Mouse (Mus musculus): Measurements from ENCODE around the gene Mecom.
A peak's percentile ranks its signal among the peaks of the same experiment; 100 is the strongest.

Mecom gene

DNA sequence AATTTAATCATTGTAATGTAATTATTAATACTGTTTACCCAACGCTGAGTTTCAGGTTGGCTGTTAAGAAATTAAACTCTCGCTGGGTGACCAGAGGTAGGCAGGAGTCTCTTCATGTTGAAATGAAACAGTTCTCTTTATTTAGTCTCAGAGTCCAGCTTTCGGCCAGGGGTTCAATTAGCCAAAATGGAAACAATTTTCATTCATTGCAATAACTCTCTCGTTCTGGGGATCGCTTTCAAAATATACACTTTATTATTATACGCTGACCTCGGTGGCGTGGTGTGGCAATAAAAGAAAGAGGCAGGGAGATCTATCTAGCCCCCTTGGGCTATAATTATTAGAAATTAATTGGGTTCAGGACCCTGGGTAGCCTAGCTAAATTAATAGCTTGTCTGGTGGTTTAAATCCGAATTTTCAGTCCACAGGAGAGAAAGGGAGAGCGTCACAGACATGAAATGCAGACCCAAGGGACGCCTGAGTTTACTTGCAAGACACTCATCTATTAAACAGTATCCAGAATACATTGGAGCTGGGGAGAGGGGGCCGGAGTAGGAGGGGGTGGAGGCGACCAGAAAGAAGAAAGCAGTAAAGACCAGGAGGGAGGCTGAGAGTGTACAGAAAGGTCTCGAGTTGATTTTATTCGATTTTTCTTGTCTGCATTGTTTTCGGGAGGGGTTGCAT, 34.4 kb downstream of the Mecom start:
- no peak for DNase-seq

DNA sequence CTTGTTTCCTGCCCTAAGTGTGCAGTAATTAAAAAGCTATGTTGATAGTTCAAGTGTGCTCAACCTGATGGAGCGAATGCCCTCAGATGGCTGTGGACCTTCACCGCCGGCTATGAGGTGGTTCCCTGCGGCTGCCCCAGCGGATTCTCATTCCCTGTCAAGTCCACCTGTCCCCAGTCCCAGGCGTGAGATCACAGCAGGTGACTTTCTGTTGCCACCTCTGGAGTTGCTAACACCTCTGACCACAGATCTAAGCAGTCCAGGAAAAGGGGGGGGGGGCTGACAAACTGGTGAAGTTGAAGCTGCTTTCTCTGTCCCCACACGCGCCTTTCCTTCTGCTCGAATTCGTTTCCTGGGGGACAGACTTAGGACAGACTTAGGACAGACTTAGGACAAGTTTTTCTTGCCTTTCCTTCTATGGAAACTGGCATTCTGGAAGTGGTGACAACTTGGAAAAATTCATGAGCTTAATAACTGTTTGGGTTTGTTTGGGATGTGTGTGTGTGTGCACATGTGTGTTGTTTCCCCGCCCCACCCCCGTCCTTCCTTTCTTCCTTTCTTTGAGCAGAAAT, 35.3 kb downstream of the Mecom start:
- DNase-seq, result peak; percentile 29 to 44

- DNase-seq, result no peak
These were observed 36.0 kb downstream of the Mecom start for GRCm38 (mm10) chr3:30511796-30512195.

GRCm38 (mm10) chr3:30511062-30511640, 36.7 kb downstream of the Mecom start:
- peak; percentile 25 to 36 for DNase-seq

DNA sequence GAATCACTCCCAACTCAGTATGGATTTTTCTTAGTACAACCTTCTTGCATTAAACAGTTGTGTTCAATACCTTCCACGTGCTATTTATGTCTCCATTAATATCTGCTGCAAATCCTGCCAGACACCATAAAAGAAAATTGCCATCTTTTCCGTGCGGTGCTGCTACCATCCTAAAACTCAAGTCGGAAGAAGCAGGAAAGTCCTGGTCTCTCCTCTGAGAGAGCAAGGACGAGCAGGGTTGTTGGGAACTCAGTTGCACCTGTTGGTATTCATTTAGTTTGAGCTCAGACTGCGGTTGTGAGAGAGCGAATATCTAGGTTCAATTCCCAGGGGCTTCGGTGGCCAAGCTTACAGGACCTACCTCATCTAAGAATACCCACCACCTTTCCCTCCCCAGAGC, 37.2 kb downstream of the Mecom start:
- DNase-seq, result no peak

GRCm38 (mm10) chr3:30510105-30510504, 37.7 kb downstream of the Mecom start:
- DNase-seq, result peak in 1 of 2 experiments; percentile 25

DNA sequence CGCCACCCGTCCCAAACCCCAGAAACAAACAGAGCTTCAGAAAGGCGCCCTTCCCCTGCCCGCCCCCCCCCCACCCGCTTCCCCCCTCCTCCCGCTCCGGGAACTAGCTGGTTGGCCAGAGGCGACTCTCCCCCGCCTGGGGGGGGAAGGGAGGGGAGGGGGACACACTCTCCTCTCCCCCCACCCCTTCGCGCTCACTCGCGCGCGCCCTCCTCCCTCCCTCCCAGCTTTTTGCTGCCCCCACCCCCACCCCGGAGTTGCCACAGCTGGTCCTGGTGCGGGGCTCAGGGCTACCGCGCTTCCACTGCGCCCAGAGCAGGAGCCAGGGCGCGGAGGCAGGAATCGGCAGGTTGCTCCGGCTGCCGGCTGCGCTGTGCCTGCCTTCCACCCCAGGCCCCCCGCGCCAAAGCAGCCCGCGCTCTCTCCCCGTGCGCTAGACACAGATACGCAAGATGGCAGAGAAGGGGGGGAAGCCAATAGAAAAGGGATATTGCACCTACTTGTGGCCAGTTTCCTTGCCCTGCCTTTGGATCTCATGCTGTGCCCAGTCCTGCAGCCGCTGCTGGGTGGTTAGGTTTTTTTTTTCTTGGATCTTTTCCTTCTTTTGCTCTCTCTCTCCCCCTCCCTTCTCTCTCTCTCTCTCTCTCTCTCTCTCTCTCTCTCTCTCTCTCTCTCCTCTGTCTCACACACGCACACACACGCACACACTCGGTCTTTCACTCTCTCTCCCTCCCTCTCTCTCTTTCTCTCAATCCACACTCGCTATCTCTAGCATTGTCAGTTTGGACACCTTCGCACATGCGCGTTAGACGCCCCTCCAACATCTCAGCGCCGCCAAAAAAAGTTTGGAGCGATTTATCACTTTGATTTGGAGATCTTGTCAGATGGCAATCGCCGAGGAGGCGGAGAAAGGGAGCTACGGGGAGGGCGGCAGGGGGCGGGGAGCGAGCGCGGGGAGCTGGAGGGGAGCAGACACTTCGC, 38.6 kb downstream of the Mecom start:
- peak; percentile 62 to 72 for DNase-seq

- peak; percentile 82 to 87 for DNase-seq
These were observed 39.4 kb downstream of the Mecom start for GRCm38 (mm10) chr3:30508296-30508929.

DNA sequence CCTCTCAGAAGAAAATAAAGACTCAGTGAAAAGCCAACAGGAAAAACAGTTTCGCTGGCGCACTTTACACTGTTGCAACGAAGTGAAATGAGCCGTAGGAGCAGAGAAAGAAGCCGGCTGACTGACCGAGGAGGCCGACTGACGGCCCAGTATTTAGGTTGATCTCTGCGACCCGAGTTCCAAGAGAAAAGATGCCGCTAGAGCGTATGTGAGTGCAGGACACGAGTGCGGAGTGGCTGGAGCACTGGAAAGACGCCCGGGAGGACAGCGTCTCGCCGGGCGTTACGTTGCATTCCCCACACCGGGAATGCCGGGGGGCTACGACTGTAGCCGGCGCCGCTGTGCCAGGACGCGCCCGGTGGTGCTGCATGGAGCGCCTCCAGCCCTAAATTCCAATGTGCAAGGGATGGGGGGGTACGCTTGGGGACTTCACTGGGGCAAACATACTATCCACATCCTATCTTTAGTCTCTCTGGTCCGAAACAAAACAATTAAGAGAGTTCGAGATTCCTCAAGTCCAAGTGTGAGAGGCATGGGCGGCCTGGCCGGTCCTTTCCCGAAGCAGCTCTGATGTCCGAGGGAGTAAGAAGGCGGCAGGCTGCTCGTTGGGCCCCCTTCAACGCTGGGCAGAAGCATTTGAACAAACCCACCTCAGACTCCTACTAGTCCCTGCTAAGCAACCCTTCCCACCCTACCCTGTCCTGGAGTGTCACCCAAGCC, 40.1 kb downstream of the Mecom start:
- peak; percentile 25 to 27 for DNase-seq

DNA sequence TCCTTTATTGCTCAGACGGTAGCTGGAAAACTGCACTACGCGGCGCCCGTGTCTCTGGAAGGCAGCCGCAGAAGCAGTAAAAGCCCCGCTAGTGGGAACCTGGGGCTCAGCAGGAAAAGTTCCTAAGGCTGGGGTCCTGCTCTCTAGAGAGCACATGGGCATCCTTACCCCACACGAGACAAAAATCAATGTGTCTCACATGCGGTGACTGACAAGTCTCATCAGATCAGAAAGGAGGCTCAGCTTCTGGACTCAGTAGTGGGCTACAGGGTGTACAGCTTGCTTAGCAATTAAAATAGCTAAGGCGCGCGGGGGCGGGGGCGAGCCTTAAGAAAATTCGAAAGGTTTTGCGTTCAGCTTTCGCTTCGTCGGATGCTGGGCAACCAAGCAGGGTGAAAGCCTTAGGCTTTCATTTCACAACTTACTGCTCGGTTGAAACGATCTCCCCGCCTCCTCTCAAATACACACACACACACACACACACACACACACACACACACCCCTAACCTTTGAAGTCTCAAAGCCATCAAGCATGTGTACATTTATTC, 40.7 kb downstream of the Mecom start:
- DNase-seq, result peak; percentile 58 to 69

DNA sequence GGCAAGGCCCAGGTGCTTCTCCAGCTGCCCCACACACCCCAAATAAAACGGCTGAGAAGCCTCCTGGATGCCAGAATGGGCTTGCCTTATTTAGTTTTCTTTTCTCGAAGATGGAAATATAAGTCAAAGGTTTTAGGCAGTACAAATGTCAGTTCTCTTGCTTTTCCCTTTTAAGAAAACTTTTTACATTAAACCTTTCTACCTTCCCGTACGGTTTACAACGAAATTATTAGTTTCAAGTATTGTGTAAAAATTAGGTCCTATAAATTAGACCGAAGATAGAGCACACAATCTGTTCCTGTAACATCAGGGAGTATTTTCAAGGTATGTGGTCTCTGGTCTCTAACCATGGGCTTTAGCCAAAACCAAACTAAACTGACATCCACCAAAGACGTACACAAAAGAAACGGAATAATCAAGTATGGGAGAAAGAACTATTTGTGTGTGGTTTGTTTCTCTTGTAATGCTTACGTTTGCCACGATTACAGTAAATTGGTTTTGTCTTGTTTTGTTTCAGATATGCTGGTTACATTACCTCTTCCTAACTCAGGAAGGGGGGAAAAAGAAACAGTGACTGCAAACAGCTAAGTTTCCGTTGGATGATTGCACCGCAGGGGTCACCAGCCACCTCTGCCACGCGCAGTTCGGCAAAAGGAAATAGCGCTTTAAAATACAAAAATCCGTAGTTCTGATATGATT, 41.3 kb downstream of the Mecom start:
- no peak for DNase-seq

- DNase-seq, result peak; percentile 36 to 52
These were observed 42.0 kb downstream of the Mecom start for GRCm38 (mm10) chr3:30505741-30506251.

GRCm38 (mm10) chr3:30504561-30504960, 43.2 kb downstream of the Mecom start:
- DNase-seq, result peak; percentile 79 to 87

GRCm38 (mm10) chr3:30503821-30504220, 44.0 kb downstream of the Mecom start:
- DNase-seq, result peak; percentile 80 to 83

GRCm38 (mm10) chr3:30498202-30498828, 49.5 kb downstream of the Mecom start:
- DNase-seq, result peak; percentile 47 to 64

GRCm38 (mm10) chr3:30494371-30494770, 53.4 kb downstream of the Mecom start:
- no peak for DNase-seq

DNA sequence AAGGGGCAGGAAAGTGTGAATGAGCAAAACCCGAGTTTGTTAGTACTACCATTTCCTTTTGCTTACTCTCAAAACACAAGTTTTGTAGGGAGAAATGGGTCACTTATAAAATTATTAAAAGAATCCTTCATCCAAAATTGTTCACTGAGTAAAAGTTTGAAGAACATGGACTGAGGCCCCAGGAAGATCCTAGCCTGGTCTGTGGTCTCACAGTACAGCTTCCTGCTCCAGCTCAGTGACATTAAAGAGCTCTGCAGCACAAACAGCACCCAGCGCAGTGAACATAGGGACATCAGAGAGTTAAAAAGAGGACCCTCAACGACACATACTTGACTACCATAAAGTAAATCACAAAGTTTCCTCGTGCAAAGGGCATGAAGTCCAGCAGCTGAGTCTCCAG, 59.0 kb downstream of the Mecom start:
- no peak for DNase-seq

DNA sequence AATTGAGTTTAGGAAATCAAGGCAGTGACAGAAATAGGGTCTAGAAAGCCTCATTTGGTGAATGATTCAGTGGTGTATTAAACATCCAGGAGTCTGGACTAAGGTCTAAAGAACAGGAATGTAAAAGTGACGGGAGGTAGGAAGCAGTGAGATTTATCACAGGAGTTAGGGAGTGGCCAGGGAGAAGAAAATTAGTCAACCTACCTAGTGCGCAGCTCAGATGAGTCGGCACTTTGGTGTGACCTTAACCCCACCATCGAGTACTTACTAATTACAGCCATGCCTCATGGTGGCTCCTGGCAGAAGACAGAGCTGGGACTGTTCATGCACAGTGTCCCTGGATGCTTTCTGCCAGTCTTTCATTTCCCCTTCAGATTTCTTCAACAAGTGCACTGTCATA, 61.4 kb downstream of the Mecom start:
- DNase-seq, result no peak

- DNase-seq, result no peak
These were observed 64.7 kb downstream of the Mecom start for GRCm38 (mm10) chr3:30483006-30483684.

DNA sequence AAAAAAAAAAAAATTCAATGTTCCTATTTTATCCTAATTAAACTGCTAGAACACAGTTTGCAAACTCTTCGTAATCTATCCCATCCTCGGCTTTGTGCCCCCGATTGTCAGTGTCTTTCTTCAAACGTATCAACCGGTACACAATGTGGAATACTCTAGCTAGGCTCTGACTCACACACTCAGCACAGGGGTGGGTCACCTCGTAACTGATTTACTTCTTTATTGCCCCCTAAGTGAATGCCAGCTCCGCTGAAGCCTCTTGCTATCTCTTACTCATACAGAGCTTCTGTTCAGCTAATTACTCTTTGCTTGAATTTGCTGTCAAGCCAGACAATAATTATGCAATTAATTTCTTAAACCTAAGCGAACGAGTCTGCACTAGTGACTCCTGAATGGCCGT, 66.1 kb downstream of the Mecom start:
- no peak for DNase-seq
